Mouse (Mus musculus): ENCODE data around the gene Grm8. TPM values are rescaled to one million over a fixed set of nuclear protein-coding genes. Genes with fewer than 3 reads are reported as not detected.
"Not testable (repeated sequence)": the region's sequence is repeated elsewhere in the genome, so short reads cannot be mapped to it uniquely, and the experiment has no call there.

Gene Grm8
- polyA plus RNA-seq, 1 experiment, result 0.28 TPM

- no peaks in the 10 kb centered on the region for H3K4me1 ChIP-seq (ENCODE audit: control insufficient read depth, insufficient read depth, low read length)
- no peak overlapping the region for H3K27ac ChIP-seq (ENCODE audit: insufficient read depth, low read length)
- TF ChIP-seq CTCF (IDR thresholded peaks at IDR 0.05; ENCODE audit: borderline replicate concordance, insufficient read depth, low read length), result no peak
- H3K4me3 ChIP-seq (ENCODE audit: insufficient read depth, low read length), result no peak overlapping the region
Observed at GRCm38 (mm10) chr6:27902224-27902623, 232.8 kb downstream of the Grm8 start.

DNA sequence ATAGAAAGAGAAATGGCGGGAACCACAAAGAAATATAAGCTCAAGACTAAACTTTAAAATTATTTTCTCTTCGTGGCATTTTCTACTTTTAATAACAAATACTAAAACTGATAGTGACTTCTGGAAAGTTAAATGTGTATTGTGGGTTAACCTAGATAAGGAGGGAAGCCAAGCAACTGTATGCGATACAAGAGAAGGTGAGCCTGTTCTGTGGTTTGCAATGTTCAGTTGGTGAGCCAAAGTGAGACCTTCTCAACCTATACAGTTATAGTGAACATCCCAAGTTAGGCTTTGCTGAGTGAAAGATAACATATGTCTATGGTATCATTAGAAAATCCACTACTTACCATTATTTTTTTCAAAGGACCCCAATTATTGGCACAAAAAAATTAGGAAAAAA is 233.6 kb downstream of the Grm8 start:
- Histone ChIP-seq H3K4me1 (ENCODE audit: control insufficient read depth, insufficient read depth, low read length) (no peaks in the 10 kb centered on the region), H3K4me3 (ENCODE audit: insufficient read depth, low read length) (no peak overlapping the region), H3K27ac (ENCODE audit: insufficient read depth, low read length) (no peak overlapping the region)
- TF ChIP-seq POLR2A (IDR thresholded peaks at IDR 0.05; ENCODE audit: low read depth, low read length) (no peak), CTCF (IDR thresholded peaks at IDR 0.05; ENCODE audit: borderline replicate concordance, insufficient read depth, low read length) (no peak)

DNA sequence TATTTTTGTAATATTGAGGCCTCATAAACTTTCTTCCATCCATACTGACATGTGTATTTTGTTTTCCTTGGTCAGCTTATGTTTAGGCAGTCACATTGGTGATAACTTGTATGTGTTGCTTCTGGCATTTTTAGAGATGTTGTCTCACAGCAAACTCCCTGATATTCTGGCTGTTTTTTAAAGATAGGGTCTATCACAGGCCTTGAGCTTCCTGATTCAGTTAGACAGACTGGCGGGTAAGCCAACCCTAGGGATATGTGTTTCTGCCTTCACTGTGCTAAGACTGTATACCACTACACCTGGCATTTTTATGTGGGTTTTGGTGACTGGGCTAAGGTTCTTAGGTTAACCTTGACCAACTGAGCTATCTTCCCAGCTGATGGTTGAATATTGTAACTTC is 239.8 kb downstream of the Grm8 start:
- Histone ChIP-seq H3K27ac (ENCODE audit: insufficient read depth, low read length) (no peak overlapping the region), H3K4me1 (ENCODE audit: control insufficient read depth, insufficient read depth, low read length) (no peaks in the 10 kb centered on the region), H3K4me3 (ENCODE audit: insufficient read depth, low read length) (no peak overlapping the region)
- no peak for TF ChIP-seq CTCF (IDR thresholded peaks at IDR 0.05; ENCODE audit: borderline replicate concordance, insufficient read depth, low read length)
- TF ChIP-seq POLR2A (IDR thresholded peaks at IDR 0.05; ENCODE audit: low read depth, low read length), result no peak

DNA sequence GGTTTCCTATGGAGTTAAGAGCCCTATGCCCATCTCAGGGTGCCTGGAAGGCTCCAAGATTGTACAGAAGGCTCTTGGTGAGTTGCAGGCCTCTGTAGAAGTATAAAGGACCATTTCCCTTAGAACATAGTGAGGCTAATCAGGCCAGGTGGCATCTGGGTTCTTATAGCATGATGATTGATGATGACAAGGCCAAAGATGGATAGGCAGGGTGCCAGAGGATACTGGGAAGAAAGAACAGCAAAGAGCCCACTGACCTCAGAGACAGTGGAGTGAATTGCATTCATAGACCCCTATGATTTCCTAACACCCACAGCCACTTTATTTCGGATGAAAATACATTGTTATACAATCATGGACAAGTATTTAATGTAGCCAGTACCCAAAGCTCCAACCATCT is 242.1 kb downstream of the Grm8 start:
- H3K4me1 ChIP-seq (ENCODE audit: control insufficient read depth, insufficient read depth, low read length), result no peaks in the 10 kb centered on the region
- TF ChIP-seq CTCF (IDR thresholded peaks at IDR 0.05; ENCODE audit: borderline replicate concordance, insufficient read depth, low read length) (no peak), POLR2A (IDR thresholded peaks at IDR 0.05; ENCODE audit: low read depth, low read length) (no peak)
- H3K27ac ChIP-seq (ENCODE audit: insufficient read depth, low read length), result no peak overlapping the region
- H3K4me3 ChIP-seq (ENCODE audit: insufficient read depth, low read length), result no peak overlapping the region

DNA sequence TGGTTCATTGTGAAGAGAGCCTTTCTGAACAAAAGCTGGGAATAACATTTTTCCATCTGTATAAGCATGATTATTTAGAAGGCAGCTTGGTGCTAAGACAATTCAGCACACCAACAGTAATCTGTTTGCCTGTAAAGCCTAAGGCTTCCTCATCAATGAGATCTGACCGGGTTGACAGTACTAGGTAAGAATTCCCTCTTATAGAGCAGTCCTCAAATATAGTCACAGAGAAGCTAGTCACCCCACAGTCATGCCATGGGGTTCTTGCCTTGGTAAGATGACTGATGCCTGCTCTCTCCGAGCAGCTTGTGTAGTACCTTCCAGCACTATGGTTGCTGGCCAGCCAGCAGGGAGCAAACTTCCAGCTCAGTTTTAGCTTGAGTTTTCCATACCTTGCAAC is 246.6 kb downstream of the Grm8 start:
- no peak for TF ChIP-seq POLR2A (IDR thresholded peaks at IDR 0.05; ENCODE audit: low read depth, low read length)
- TF ChIP-seq CTCF (IDR thresholded peaks at IDR 0.05; ENCODE audit: borderline replicate concordance, insufficient read depth, low read length), result no peak
- Histone ChIP-seq H3K4me1 (ENCODE audit: control insufficient read depth, insufficient read depth, low read length) (no peaks in the 10 kb centered on the region), H3K4me3 (ENCODE audit: insufficient read depth, low read length) (no peak overlapping the region), H3K27ac (ENCODE audit: insufficient read depth, low read length) (no peak overlapping the region)

DNA sequence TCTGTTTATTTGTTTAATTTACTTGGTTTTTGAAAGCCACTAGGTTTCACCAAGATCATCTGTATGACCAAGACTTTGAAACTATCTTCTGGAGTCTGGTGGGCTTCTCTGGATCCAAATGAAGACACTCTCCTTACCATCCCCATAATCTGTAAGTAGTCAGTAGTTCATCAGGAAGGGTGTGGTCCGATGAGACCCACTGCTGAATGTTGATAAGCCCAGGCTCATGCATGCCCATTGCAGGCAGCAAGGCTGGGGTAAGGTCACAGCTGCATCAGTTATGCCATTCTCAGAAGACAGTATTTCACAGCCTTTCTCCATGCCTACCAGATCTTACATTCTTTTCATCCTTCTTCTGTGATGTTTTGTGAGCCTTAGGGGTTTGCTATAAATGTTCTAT is 247.1 kb downstream of the Grm8 start:
- no peaks in the 10 kb centered on the region for H3K4me1 ChIP-seq (ENCODE audit: control insufficient read depth, insufficient read depth, low read length)
- no peak overlapping the region for H3K27ac ChIP-seq (ENCODE audit: insufficient read depth, low read length)
- H3K4me3 ChIP-seq (ENCODE audit: insufficient read depth, low read length), result no peak overlapping the region
- TF ChIP-seq POLR2A (IDR thresholded peaks at IDR 0.05; ENCODE audit: low read depth, low read length) (no peak), CTCF (IDR thresholded peaks at IDR 0.05; ENCODE audit: borderline replicate concordance, insufficient read depth, low read length) (no peak)

- no peak overlapping the region for H3K4me3 ChIP-seq (ENCODE audit: insufficient read depth, low read length)
- H3K4me1 ChIP-seq (ENCODE audit: control insufficient read depth, insufficient read depth, low read length), result no peaks in the 10 kb centered on the region
- no peak overlapping the region for H3K27ac ChIP-seq (ENCODE audit: insufficient read depth, low read length)
- no peak for TF ChIP-seq CTCF (IDR thresholded peaks at IDR 0.05; ENCODE audit: borderline replicate concordance, insufficient read depth, low read length)
- no peak for TF ChIP-seq POLR2A (IDR thresholded peaks at IDR 0.05; ENCODE audit: low read depth, low read length)
Observed at GRCm38 (mm10) chr6:27885786-27886185, 249.2 kb downstream of the Grm8 start.

GRCm38 (mm10) chr6:27849644-27850043 is 285.3 kb downstream of the Grm8 start:
- TF ChIP-seq POLR2A (IDR thresholded peaks at IDR 0.05; ENCODE audit: low read depth, low read length), result no peak
- no peak for TF ChIP-seq CTCF (IDR thresholded peaks at IDR 0.05; ENCODE audit: borderline replicate concordance, insufficient read depth, low read length)
- Histone ChIP-seq H3K27ac (ENCODE audit: insufficient read depth, low read length) (no peak overlapping the region), H3K4me3 (ENCODE audit: insufficient read depth, low read length) (no peak overlapping the region)

DNA sequence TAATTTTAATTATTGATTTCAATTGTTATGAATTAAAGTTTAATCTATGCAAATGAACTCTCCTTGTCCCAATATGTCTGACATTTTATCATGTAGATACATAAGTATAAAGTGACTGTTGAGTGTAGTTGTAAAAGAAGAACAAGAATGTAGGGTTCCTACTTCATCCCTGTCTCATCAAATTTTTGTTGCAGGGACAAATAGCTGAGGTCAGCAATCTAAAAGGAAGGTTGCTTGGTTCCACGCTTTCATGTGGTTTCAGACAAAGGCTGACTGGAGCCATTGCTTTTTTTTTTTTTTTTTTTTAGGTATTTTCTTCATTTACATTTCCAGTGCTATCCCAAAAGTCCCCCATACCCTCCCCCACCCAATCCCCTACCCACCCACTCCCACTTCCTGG is 298.8 kb downstream of the Grm8 start:
- H3K4me3 ChIP-seq (ENCODE audit: insufficient read depth, low read length), result no peak overlapping the region
- no peak overlapping the region for H3K27ac ChIP-seq (ENCODE audit: insufficient read depth, low read length)
- no peaks in the 10 kb centered on the region for H3K4me1 ChIP-seq (ENCODE audit: control insufficient read depth, insufficient read depth, low read length)
- TF ChIP-seq CTCF (IDR thresholded peaks at IDR 0.05; ENCODE audit: borderline replicate concordance, insufficient read depth, low read length), result no peak
- TF ChIP-seq POLR2A (IDR thresholded peaks at IDR 0.05; ENCODE audit: low read depth, low read length), result no peak

More at GRCm38 (mm10) chr6:27849644-27850043, 285.3 kb downstream of the Grm8 start:
- H3K4me1 ChIP-seq (ENCODE audit: control insufficient read depth, insufficient read depth, low read length), result no peaks in the 10 kb centered on the region

GRCm38 (mm10) chr6:27819735-27820134 is 315.2 kb downstream of the Grm8 start:
- not testable (repeated sequence) for H3K4me3 ChIP-seq (ENCODE audit: insufficient read depth, low read length); H3K27ac ChIP-seq (ENCODE audit: insufficient read depth, low read length); H3K4me1 ChIP-seq (ENCODE audit: control insufficient read depth, insufficient read depth, low read length)

- H3K4me1 ChIP-seq (ENCODE audit: control insufficient read depth, insufficient read depth, low read length), result no peaks in the 10 kb centered on the region
- H3K27ac ChIP-seq (ENCODE audit: insufficient read depth, low read length), result no peak overlapping the region
- TF ChIP-seq POLR2A (IDR thresholded peaks at IDR 0.05; ENCODE audit: low read depth, low read length) (no peak), CTCF (IDR thresholded peaks at IDR 0.05; ENCODE audit: borderline replicate concordance, insufficient read depth, low read length) (no peak)
- H3K4me3 ChIP-seq (ENCODE audit: insufficient read depth, low read length), result no peak overlapping the region
Observed at GRCm38 (mm10) chr6:27812789-27813188, 322.2 kb downstream of the Grm8 start.

Data from embryonic fibroblast, embryonic 13.5 days (primary cell).